Mouse (Mus musculus) spleen, postnatal 0 days (tissue): Measurements from ENCODE around the gene 2610021A01Rik. TPM values are rescaled to one million over a fixed set of nuclear protein-coding genes. Genes with fewer than 3 reads are reported as not detected.

ENCODE experiments used
- polyA plus RNA-seq: library from polyadenylated mRNA; unstranded; fragments of >200 nt; fragmentation: Nextera tagmentation; extraction: Ambion mirVana; gene quantifications from 2 replicates; pipeline ENCODE4 v1.2.1, GENCODE M21; 2015

Gene 2610021A01Rik
- 4.9 and 5.6 TPM in 2 replicates for polyA plus RNA-seq

GRCm38 (mm10) chr7:41599034-41599813 is at the start of gene 2610021A01Rik:
Gene 2610021A01Rik, plus strand, starts transcription at chr7:41599230.

GRCm38 (mm10) chr7:41573562-41573961 is 25.5 kb upstream of the 2610021A01Rik start, which contains the start of gene Gm6871:
Gene Gm6871, minus strand, starts transcription at chr7:41573662.

GRCm38 (mm10) chr7:41632409-41633220 is 33.6 kb downstream of the 2610021A01Rik start, which contains the start of gene Zfp788:
Gene Zfp788, plus strand, starts transcription at chr7:41633203.

Other genes with a start within 250 kb of the 2610021A01Rik start
- 6.8 and 7.4 TPM in 2 replicates for gene AI987944, start 205.9 kb upstream of the 2610021A01Rik start, polyA plus RNA-seq
- gene Vmn2r57, start 150.5 kb upstream of the 2610021A01Rik start, polyA plus RNA-seq: 0.02 TPM in 1 of 2 replicates, not detected in the other
- not detected in 2 replicates for gene Gm20449, start 99.8 kb upstream of the 2610021A01Rik start, polyA plus RNA-seq
- 4.4 and 5.1 TPM in 2 replicates for gene AW146154, start 99.3 kb upstream of the 2610021A01Rik start, polyA plus RNA-seq
- gene Gm6871, start 25.6 kb upstream of the 2610021A01Rik start, polyA plus RNA-seq: not detected in 2 replicates
- gene Zfp788, start 34.0 kb downstream of the 2610021A01Rik start, polyA plus RNA-seq: 3.4 and 4.5 TPM in 2 replicates